Mouse (Mus musculus) 3134 (cell line): ENCODE measurements around the gene Ubc.

Experiments
- DNase-seq: peaks from one replicate; pipeline ENCODE4 v3.0.0-alpha.2; 2011; ENCODE audit warnings: low spot score; ENCODE audit not compliant: insufficient read length; ENCODE audit errors: extremely low read depth

Ubc gene

GRCm38 (mm10) chr5:125383637-125384420 lies 6.2 kb downstream of the Ubc start:
- peak; percentile 48 for DNase-seq

DNA sequence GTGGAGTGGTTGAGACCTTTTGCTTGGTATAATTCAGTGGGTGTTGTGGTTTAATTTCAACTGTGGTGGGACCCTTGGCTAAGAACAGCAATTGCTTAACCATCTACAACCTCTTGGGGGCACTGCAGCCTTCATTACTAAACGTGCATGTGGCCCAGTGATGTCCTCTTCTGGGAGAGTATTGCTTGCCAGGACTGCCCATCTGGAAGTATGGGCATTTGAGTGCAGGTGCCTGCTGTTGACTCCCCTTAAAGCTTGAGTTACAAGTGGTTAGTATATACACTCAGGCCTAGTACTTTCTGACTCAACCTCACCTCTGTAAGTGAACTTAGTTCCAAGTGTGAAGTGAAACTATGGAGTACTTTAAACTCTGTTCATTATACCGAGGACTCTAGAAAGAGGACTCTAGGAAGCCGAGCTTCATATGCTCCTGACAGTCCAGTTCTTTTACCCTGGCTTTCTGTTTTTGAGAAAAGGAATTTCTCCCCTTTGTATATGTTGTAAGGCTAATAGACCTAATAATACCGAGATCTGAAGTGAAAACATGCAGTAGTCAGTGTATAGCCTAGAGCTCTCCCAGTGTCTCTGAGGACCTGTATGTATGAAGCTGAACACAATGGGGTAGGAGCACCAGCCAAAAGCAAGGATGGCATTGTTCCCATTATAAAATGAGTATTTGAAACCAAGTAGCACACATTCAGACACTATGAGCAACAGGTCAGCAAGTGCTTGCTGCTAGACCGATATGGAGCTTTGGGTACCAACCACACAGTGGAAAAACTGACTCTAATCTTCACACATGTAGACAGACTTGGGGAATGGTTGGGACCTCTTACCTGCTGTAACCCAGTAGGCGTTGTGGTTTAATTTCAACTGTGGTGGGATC lies 7.1 kb downstream of the Ubc start:
- peak; percentile 65 for DNase-seq

- no peak for DNase-seq
Observed at GRCm38 (mm10) chr5:125381954-125382672, 7.9 kb downstream of the Ubc start.

GRCm38 (mm10) chr5:125378919-125379318 lies 11.1 kb downstream of the Ubc start:
- DNase-seq: no peak

- no peak for DNase-seq
Observed at GRCm38 (mm10) chr5:125377214-125377613, 12.8 kb downstream of the Ubc start.

DNA sequence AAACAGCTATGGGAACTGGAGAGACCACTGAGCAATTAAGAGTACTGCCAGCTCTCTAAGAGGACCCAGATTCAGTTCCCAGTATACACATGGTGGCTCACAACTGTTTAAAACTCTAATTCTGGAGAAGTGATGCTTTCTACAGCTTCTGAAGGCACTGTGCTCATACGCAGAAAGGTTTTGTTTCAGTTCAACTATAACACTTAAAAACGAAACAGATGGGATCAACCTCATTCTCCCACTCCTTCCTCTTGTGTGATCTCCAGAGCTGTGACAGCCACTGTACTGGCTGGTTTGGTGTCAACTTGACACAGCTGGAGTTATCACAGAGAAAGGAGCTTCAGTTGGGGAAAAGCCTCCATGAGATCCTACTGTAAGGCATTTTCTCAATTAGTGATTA lies 14.1 kb downstream of the Ubc start:
- DNase-seq: no peak

DNA sequence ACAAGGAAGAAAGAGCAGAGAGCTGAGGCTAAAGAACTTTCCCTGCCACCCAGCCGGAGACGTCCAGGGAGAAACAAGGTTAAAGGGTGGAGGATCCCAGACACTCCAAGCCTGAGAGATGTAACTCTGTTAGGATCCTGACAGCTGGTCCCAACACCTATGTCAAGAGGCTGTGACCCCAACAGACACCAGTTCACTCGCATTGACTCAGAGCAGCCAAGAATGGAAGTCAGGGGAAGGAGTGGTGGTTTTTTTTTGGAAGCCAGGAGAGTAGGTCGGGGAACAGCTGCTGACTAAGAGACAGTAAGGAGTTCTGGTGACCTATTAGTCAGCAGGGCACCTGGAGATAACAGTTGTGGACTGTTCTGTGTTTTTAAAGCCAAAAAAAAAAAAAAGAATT lies 18.0 kb downstream of the Ubc start:
- DNase-seq: no peak

DNA sequence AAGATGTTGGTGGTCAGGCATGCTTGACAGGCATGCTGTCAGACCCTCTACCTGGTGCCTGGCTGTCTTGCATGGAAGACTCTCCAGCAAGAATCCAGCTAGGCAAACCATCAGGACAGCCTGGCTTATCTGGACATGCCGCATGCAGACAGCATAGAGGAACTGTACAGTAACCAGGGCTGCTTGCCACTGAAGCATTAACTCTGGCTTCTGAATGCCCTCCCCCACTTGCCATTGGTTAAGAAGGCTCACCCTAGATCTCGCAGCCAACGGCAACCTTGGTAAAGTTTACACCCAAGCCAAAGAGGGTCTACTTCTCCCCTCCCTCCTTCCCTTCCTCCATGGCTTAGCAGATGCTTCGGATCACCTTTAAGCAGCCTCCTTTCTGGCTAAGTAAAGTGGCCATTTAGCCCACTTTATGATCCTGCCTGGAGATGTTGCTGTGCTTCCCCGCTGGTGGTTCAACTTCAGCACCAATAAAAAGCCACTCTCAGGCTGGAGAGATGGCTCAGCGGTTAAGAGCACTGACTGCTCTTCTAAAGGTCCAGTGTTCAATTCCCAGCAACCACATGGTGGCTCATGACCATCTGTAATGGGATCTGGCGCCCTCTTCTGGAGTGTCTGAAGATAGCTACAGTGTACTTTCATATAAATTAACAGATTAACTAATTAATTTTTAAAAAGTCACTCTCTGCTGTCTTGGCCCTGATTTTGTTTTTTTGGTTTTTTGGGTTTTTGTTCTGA lies 18.9 kb downstream of the Ubc start:
- no peak for DNase-seq

DNA sequence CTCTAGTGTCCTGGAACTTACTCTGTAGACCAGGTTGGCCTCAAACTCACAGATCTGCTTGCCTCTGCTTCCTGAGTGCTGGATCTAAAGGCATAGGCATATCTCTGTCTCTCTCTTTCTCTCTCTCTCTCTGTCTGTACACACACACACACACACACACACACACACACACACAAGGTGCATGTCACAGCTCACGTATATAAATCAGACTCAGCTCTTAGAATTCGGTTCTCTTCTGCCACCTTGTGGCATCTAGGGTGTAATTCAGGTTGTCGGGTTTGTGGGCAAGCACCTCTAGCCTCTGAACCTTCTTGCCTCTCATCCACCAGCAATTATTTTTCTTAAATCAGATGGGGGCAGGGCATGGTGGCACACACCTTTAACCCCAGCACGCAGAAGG lies 21.4 kb downstream of the Ubc start:
- peak; percentile 68 for DNase-seq

- peak; percentile 66 for DNase-seq
Observed at GRCm38 (mm10) chr5:125368156-125368555, 21.8 kb downstream of the Ubc start.

DNA sequence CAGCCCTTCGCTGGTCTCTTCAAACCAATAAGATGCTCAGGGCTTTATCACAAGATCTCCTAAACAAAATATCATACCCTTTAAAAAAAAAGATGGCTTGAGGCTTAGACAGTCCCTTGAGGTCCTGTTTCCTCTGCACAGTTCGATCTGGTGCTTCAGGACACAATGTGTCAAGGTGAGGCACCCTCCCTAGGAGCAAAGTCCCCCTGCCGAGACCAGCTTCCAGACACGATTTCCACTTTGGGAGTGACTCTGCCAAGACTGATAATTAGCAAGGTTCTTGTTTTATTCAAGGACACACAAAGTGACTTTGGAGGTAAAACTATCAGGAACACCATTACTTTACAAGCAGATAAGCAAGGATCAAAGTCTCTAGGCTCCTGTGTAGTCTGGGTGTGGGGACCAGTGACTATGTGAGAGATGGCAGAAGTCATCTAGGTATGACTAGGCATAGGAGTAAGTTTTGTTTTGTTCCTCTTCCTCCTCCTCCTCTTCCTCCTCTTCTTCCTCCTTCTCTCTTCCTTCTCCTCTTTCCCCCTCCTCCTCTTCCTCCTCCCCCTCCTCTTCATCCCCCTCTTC lies 25.1 kb downstream of the Ubc start:
- no peak for DNase-seq

- no peak for DNase-seq
Observed at GRCm38 (mm10) chr5:125363894-125364293, 26.1 kb downstream of the Ubc start.

- DNase-seq: peak; percentile 49
Observed at GRCm38 (mm10) chr5:125360981-125361510, 29.0 kb downstream of the Ubc start.

- no peak for DNase-seq
Observed at GRCm38 (mm10) chr5:125360566-125360965, 29.4 kb downstream of the Ubc start.

GRCm38 (mm10) chr5:125358270-125358608 lies 31.8 kb downstream of the Ubc start:
- DNase-seq: no peak

- no peak for DNase-seq
Observed at GRCm38 (mm10) chr5:125357543-125358269, 32.3 kb downstream of the Ubc start.

DNA sequence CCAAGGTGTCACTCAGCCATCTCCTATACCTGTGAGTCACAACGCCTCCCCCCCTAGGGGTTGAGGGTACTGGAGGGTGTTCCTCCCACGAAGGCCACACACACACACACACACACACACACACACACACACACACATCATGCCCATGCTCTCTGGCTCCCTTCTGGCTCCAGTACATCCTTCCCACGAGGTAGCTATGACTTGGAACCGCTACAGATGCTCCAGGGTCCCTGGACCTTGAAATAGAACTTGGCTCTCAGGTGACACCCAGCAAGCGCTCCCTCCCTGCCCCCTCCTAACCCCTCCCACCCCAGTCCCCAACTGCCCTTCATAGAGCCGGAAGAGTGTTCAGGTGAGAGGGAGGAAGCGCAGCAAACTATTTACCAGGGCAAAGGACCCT lies 34.4 kb downstream of the Ubc start:
- DNase-seq: no peak

DNA sequence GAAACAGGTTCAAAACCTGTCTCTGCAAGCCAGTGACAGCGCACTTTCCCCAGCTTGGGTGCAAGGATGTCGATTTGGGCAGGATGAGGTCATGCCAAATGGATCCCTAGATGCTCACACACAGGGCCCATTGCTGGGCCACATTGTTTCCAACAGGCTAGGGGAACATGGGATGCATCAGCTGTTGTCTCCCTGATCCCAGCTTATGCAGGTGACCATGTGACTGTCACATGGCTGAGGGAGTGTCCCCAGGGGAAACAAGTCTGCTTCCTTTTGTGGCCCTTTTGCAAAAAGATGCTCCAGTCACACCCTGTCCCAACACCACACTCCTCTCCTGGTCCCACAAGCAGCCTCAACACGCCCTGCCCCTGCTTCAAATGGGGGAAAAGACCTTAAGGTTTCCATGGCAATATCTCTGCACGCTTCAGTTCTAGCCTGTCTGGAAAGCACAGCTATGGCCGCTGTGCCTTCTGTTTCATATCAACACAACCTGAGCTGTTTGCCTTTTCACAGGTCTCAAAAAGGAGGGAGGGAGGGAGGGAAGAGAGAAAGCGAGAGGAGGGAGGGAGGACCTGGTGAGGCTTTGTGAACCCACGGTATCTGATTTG lies 35.0 kb downstream of the Ubc start:
- no peak for DNase-seq

- no peak for DNase-seq
Observed at GRCm38 (mm10) chr5:125352781-125353294, 37.2 kb downstream of the Ubc start.
